Comparison of ENCODE assay signal across 8 mouse cellular contexts in the genomic region with DNA sequence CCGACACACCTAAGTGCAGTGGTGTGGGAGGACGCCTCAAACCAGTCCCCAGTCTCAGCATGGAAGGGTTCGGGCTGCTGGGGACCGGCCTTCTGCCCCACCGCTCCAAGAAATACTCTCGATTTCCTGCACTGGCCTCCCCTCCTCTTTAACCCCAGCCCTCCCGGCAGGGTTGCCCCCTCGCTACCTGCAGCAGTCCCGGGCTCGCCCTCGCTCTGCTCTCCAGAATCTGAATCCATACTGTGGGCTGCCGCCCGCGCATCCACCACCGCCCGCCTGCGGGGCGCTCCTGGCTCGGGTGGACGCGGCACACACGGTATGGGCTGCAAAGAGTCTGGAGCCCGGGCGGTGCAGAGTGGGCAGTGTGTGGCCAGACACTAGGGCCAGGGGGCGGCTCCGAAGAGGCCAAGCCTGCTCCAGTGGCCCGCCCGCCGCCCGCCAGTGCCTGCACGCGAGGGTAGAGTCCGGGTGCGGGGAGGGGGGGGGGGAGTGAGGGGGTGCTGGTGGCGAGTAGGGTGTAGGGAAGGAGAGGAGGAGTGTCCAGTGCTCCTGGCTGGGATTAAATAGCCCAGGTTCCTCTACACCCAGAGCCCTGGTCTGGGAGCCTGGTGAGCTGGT. TPM values are rescaled to one million over a fixed set of nuclear protein-coding genes. Genes with fewer than 3 reads are reported as not detected.
DNase-seq lines count a peak whose midpoint lies in the region; ATAC-seq lines count a peak whose summit lies in the region.

A gene (minus strand): TSS at position 357 of the 618 bp plus-strand sequence.

- peak within 1 kb of the TSS; percentile 55 for H3K27ac ChIP-seq in embryonic facial prominence, embryonic 15.5 days (replicated peaks)

- peak; percentile 80 for ATAC-seq in embryonic facial prominence, embryonic 15.5 days (ENCODE audit: insufficient number of reproducible peaks, low FRiP score, low TSS enrichment, low read depth)

- H3K9me3 ChIP-seq in embryonic facial prominence, embryonic 15.5 days (replicated peaks): no peaks in the 10 kb centered on the region

- H3K36me3 ChIP-seq in embryonic facial prominence, embryonic 15.5 days: no peaks in the 10 kb centered on the region

- H3K4me2 ChIP-seq in embryonic facial prominence, embryonic 15.5 days (replicated peaks): peak within 1 kb of the TSS; percentile 97

- intact Hi-C loops in heart, postnatal 36 days (cut with DNase I): no loop called here

- H3K4me3 ChIP-seq in embryonic facial prominence, embryonic 15.5 days (replicated peaks): peak within 1 kb of the TSS; percentile 52

- under 1% methylated on average over 34 of the region's 35 CpGs for WGBS in embryonic facial prominence, embryonic 15.5 days

- H3K4me1 ChIP-seq in embryonic facial prominence, embryonic 15.5 days: peaks cover 15% of the 10 kb centered on the region

- peak; percentile 48 for DNase-seq in right cerebral cortex, adult 18-20 months
- no peak for DNase-seq in right cerebral cortex, postnatal 25 days
- peak; percentile 17 to 28 for DNase-seq in heart, postnatal 36 days
- DNase-seq in layer of hippocampus, adult 8-10 months (ENCODE audit: low spot score in 2 of 2): no peak
- DNase-seq in lung, postnatal 14 days: peak; percentile 41
- DNase-seq in right cerebral cortex, postnatal 10 days (ENCODE audit: low spot score in 2 of 2): peak; percentile 36 to 51
- no peak for DNase-seq in frontal cortex, postnatal 14 days (ENCODE audit: low spot score in 2 of 2)

- peaks cover 19% of the 10 kb centered on the region for H3K27me3 ChIP-seq in embryonic facial prominence, embryonic 15.5 days

- peak within 1 kb of the TSS; percentile 26 for H3K9ac ChIP-seq in embryonic facial prominence, embryonic 15.5 days

RNA-seq across cellular contexts. Expression of the gene that starts here (rescaled TPM):
- 1.0 and 1.2 TPM in 2 replicates for polyA plus RNA-seq in embryonic facial prominence, embryonic 15.5 days (2015; fragmentation: Nextera tagmentation; extraction: Ambion mirVana)
- total RNA-seq in heart, postnatal 36 days (2021): under 1 TPM; 0.19 to 0.33 TPM
- total RNA-seq in layer of hippocampus, adult 8-10 months (2022): 10 to 100 TPM; 23.4 to 34.7 (median 26.4) TPM

Comparison
In these comparisons a context has a peak if more than half of its experiments do, and no peak if none do; other contexts are left out.
1. RNA of the gene that starts here (total RNA-seq): 23.4 to 34.7 TPM in layer of hippocampus, adult 8-10 months; 0.19 to 0.33 TPM in heart, postnatal 36 days; every median in the first group is over 10 times any median in the second.
2. DNase-seq: peak in right cerebral cortex, adult 18-20 months (single experiment), lung, postnatal 14 days (single experiment) and right cerebral cortex, postnatal 10 days (2 of 2); none in right cerebral cortex, postnatal 25 days (single experiment), layer of hippocampus, adult 8-10 months (0 of 2) and frontal cortex, postnatal 14 days (0 of 2).
3. Peak in DNase-seq in heart, postnatal 36 days; RNA of the gene not detected or under 1 TPM.